Mouse (Mus musculus) midbrain, postnatal 0 days (tissue): ENCODE data around the gene Cracr2a. TPM values are rescaled to one million over a fixed set of nuclear protein-coding genes. Genes with fewer than 3 reads are reported as not detected.
"Not testable (repeated sequence)": the region's sequence is repeated elsewhere in the genome, so short reads cannot be mapped to it uniquely, and the experiment has no call there.

Experiments
- ATAC-seq: fragments of 200-750 bp; cut with Nextera tagmentation; 2 replicates; pipeline ENCODE4 v1.8.0; 2017; ENCODE audit warnings: moderate number of reproducible peaks, mild to moderate bottlenecking, moderate TSS enrichment, moderate library complexity; ENCODE audit not compliant: low FRiP score
- DNase-seq: peaks from one replicate; pipeline ENCODE4 v3.0.0-alpha.2; 2015; ENCODE audit warnings: low spot score
- H3K27ac ChIP-seq: fragments of 300-500 bp; sonication (generic); 2 replicates; pipeline ENCODE4 v1.5.1; 2014; ENCODE audit warnings: low read depth, mild to moderate bottlenecking, low read length, mixed read lengths
- H3K27me3 ChIP-seq: fragments of 300-500 bp; sonication (generic); 2 replicates; pipeline ENCODE4 v1.6.1; 2014; ENCODE audit warnings: low read length, control low read depth, mixed read lengths; ENCODE audit not compliant: insufficient read depth
- H3K36me3 ChIP-seq: fragments of 300-500 bp; sonication (generic); 2 replicates; pipeline ENCODE4 v1.6.1; 2014; ENCODE audit warnings: low read length, control low read depth, mixed read lengths; ENCODE audit not compliant: insufficient read depth
- H3K4me1 ChIP-seq: fragments of 300-500 bp; sonication (generic); 2 replicates; pipeline ENCODE4 v1.6.1; 2014; ENCODE audit warnings: mild to moderate bottlenecking, control low read depth, antibody characterized with exemption, low read length, mixed read lengths; ENCODE audit not compliant: insufficient read depth
- H3K4me2 ChIP-seq: fragments of 300-500 bp; sonication (generic); 2 replicates; pipeline ENCODE4 v1.6.1; 2014; ENCODE audit warnings: low read depth, mild to moderate bottlenecking, low read length, mixed read lengths; ENCODE audit not compliant: poor library complexity, severe bottlenecking
- H3K4me3 ChIP-seq: fragments of 300-500 bp; sonication (generic); 2 replicates; pipeline ENCODE4 v1.5.1; 2014; ENCODE audit warnings: low read depth, mild to moderate bottlenecking, low read length, moderate library complexity
- H3K9ac ChIP-seq: fragments of 300-500 bp; sonication (generic); replicated peaks from 2 replicates; pipeline ENCODE4 v1.6.1; 2014; ENCODE audit warnings: mild to moderate bottlenecking, low read length, moderate library complexity, mixed read lengths; ENCODE audit not compliant: poor library complexity, severe bottlenecking
- H3K9me3 ChIP-seq: fragments of 300-500 bp; sonication (generic); 2 replicates; pipeline ENCODE4 v1.6.1; 2016; ENCODE audit warnings: low read length, control low read depth
- CTCF ChIP-seq: IDR thresholded peaks from 2 replicates; pipeline ENCODE4 v1.5.1; 2016; ENCODE audit warnings: antibody characterized with exemption, mild to moderate bottlenecking
- WGBS: fragments of 180-500 bp; shearing (Covaris S2); extraction: QIAGEN DNeasy Blood & Tissue Kit; methylation state at CpG from one replicate; pipeline ENCODE4 v1.1.7; 2014; 5-methylcytosine and 5-hydroxymethylcytosine counted together
- polyA plus RNA-seq: library from polyadenylated mRNA; unstranded; fragments of >200 nt; fragmentation: Nextera tagmentation; extraction: Ambion mirVana; gene quantifications from 2 replicates; pipeline ENCODE4 v1.2.1, GENCODE M21; 2015
- total RNA-seq: library from RNA; depleted of rRNA; stranded (reverse); fragments of >200 nt; gene quantifications from 2 replicates; pipeline ENCODE4 v1.2.3, GENCODE M21; 2014; rRNA removed

Cracr2a gene
- total RNA-seq (0.44 and 0.61 TPM in 2 replicates), polyA plus RNA-seq (0.47 and 0.61 TPM in 2 replicates)

DNA sequence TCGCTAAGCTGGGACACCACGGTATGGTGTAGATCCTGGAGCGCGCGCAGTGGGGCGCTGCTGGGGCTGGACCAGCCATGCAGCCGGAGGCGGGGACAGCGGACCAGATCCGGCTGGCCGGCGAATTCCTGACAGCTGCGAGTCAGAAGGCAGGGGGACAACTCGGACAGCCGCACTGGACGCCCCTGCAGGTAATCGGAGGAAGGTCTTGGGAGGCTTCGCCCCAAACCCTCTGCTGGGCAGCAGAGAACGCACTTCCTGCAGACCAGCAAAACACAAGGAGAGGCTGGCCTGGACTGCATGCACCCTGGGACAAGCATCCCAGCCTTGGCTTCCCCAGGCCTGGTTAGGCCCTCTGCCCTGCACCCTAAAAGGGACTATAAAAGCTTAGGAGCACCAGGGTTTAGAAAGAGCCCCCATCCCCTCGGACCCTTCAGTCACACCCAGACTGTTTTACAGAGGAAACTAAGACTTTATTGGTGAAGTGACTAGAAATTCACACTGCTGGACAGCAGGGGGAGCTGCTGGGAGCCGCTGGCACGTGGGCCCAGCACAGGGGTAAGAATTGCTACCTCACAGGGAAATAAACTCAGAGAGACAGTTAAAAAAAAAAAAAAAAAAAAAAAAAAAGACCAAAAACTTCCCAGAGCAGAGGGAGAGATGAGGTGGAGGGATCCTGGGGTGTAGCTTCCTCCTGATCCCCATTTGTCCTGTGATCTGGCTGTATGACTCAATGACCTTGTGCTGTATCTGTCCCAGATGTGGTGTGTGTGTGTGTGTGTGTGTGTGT, at the start of gene Cracr2a:
TSS of gene Cracr2a (plus strand) at position 108 of the 790 bp plus-strand sequence.
- under 1% methylated on average over 22 of the region's 22 CpGs for WGBS
- Histone ChIP-seq H3K4me3 (peak within 1 kb of the TSS; percentile 34), H3K9me3 (no peaks in the 10 kb centered on the region), H3K27ac (no peak within 1 kb of the TSS), H3K4me1 (peaks cover 7% of the 10 kb centered on the region; the same call in 1 of the 2 replicates), H3K9ac (peak within 1 kb of the TSS; percentile 37; the same call in 1 of the 2 replicates), H3K4me2 (peak within 1 kb of the TSS; percentile 66), H3K27me3 (no peaks in the 10 kb centered on the region), H3K36me3 (no peaks in the 10 kb centered on the region)
- peak; percentile 62 for DNase-seq
- peak; percentile 83 for ATAC-seq
- TF ChIP-seq CTCF, result peak; percentile 76

DNA sequence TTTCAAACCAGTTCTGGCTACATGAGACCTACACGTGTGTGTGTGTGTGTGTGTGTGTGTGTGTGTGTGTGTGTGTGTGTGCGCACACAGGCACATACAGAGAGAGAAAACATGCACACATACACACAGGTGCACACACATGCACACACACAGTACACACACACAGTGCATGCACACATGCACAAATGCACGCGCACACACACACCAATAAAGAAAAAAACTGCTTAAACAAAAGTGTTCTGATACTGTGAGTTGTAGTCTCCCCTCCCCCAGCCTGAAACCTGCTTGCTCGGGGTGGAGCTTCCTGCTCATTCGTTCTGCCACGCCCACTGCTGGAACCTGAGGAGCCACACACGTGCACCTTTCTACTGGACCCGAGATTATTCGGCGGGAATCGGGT, 47.4 kb upstream of the Cracr2a start:
- not testable (repeated sequence) for H3K9ac ChIP-seq, H3K36me3 ChIP-seq, H3K9me3 ChIP-seq, H3K4me3 ChIP-seq, DNase-seq, ATAC-seq, H3K27me3 ChIP-seq, H3K4me1 ChIP-seq, H3K27ac ChIP-seq, H3K4me2 ChIP-seq
- 94% methylated on average over 7 of the region's 12 CpGs for WGBS

DNA sequence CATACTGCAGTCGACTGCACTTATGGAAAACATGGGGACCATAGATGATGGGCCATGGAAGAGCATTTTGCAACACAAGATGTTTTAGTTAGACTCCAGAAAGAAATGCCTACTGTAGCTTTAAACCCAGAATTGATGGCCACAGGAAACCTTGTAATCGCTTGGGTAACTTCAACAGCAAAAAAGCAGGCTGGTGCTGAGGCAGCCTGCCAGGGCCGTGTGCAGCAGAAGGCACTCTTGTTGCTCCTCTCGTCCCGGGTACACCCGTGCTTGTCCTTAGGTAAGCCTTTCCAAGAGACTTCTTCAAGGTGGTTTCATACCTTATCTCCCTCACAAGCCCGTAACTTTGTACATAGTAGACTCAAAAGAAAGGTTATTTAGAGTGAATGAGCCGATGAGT, 40.0 kb upstream of the Cracr2a start:
- no peak overlapping the region for H3K4me2 ChIP-seq
- no peak for ATAC-seq
- H3K4me3 ChIP-seq, result no peak overlapping the region
- no peak for TF ChIP-seq CTCF
- WGBS, result 79% methylated on average over 8 of the region's 8 CpGs
- DNase-seq, result no peak
- no peak overlapping the region for H3K9ac ChIP-seq
- no peaks in the 10 kb centered on the region for H3K9me3 ChIP-seq
- no peak overlapping the region for H3K27ac ChIP-seq
- H3K36me3 ChIP-seq, result no peaks in the 10 kb centered on the region
- H3K4me1 ChIP-seq, result no peaks in the 10 kb centered on the region
- H3K27me3 ChIP-seq, result no peaks in the 10 kb centered on the region

DNA sequence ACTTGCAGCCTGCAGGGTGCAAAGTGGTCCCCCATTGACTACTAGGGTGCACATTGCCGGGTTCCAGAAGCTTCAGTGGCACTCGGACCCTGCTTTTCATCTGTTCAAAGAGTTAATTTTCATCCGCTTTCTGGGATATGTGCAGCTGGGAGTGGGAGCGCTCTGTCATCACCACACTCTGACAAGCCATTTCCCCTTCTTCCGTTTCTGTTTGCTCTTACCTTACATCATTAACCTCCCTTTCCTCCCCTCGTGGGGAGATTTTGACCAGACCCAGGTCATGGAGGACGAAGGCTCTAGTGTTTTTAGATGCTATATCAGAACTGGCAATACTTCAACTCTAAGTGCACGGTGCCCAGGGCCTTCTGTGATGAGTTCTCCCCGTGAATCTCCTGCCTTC, 38.8 kb upstream of the Cracr2a start:
- H3K27me3 ChIP-seq, result no peaks in the 10 kb centered on the region

DNA sequence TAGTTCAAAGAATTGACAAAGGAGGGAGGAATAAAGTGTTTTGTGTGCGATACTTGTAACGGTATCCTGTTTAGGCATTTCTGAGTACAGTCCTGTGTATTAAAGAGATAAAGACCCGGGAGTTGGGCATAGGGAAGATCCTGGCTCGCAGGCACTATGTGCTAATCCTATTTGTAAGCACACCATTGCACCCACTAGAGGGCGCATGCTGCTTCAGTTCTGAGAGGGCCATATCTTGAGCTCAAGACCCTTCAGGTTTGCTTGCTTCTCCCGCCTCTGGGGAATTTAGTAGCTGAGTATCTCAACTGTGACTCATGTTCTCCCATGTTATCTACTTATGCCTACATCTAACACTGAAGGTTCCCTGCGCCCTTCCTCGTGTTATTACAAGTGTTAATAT, 36.7 kb upstream of the Cracr2a start:
- Histone ChIP-seq H3K9ac (no peak overlapping the region), H3K27me3 (no peaks in the 10 kb centered on the region), H3K4me2 (no peak overlapping the region), H3K36me3 (no peaks in the 10 kb centered on the region), H3K4me3 (no peak overlapping the region), H3K4me1 (no peaks in the 10 kb centered on the region), H3K27ac (no peak overlapping the region), H3K9me3 (no peaks in the 10 kb centered on the region)
- 35% methylated on average over 8 of the region's 8 CpGs for WGBS
- ATAC-seq (no peak), DNase-seq (peak; percentile 85)
- TF ChIP-seq CTCF, result peak; percentile 82

More for the DNA sequence above, 38.8 kb upstream of the Cracr2a start:
- WGBS, result 82% methylated on average over 9 of the region's 9 CpGs
- no peak for TF ChIP-seq CTCF
- no peaks in the 10 kb centered on the region for H3K4me1 ChIP-seq
- H3K9me3 ChIP-seq, result no peaks in the 10 kb centered on the region
- no peak overlapping the region for H3K4me3 ChIP-seq
- no peak overlapping the region for H3K9ac ChIP-seq
- ATAC-seq, result no peak
- no peak overlapping the region for H3K4me2 ChIP-seq
- DNase-seq, result no peak
- H3K27ac ChIP-seq, result no peak overlapping the region
- H3K36me3 ChIP-seq, result no peaks in the 10 kb centered on the region

DNA sequence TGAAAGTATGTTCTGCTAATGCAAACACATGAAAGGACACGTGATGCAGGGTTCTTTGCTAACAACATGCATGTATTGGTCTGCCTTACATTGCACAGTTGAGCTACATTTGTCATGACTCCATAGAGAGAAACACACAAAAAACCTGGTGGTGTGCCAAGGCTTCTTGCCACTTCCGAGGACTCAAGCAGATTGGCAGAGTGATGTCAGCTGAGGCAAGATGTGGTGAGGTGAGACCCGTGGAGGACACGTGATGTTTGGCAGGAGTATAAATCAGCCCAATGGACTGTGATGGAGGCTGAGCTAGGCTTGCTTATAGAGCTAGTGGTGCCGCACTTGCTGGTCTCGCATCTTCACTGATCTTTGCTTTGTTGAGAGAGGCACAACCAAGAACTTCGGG, 32.5 kb upstream of the Cracr2a start:
- H3K9me3 ChIP-seq, result no peaks in the 10 kb centered on the region
- ATAC-seq, result no peak
- no peak overlapping the region for H3K9ac ChIP-seq
- no peak for DNase-seq
- H3K4me1 ChIP-seq, result no peaks in the 10 kb centered on the region
- 85% methylated on average over 7 of the region's 7 CpGs for WGBS
- no peak overlapping the region for H3K27ac ChIP-seq
- no peak overlapping the region for H3K4me3 ChIP-seq
- no peak overlapping the region for H3K4me2 ChIP-seq
- no peaks in the 10 kb centered on the region for H3K36me3 ChIP-seq
- H3K27me3 ChIP-seq, result no peaks in the 10 kb centered on the region
- no peak for TF ChIP-seq CTCF
